Mouse (Mus musculus): ENCODE data around the gene Dpp7.

- TF ChIP-seq GATA1 (IDR thresholded peaks at IDR 0.05; ENCODE audit: low read length), result no peak
- no peak for TF ChIP-seq TAL1 (IDR thresholded peaks at IDR 0.05; ENCODE audit: low read length)
Measured at GRCm38 (mm10) chr2:25318971-25319773, 37.0 kb downstream of the Dpp7 start, which contains the start of gene Grin1.

Measured in erythroblast, embryonic 14.5 days (primary cell).